Mouse (Mus musculus) midbrain, embryonic 12.5 days (tissue): ENCODE measurements at regions not wholly inside any gene's neighbourhood (a gene's known extent, or its start where the extent isn't known, plus 50 kb on each side); places are given as distances from the start of the nearest gene placed in this dataset.
"Not testable (repeated sequence)": the region's sequence is repeated elsewhere in the genome, so short reads cannot be mapped to it uniquely, and the experiment has no call there.

Experiments
- ATAC-seq: fragments of 200-750 bp; cut with Nextera tagmentation; 2 replicates; pipeline ENCODE4 v1.8.0; 2017; ENCODE audit warnings: low read depth, moderate TSS enrichment, moderate library complexity; ENCODE audit not compliant: low FRiP score
- H3K27ac ChIP-seq: fragments of 300-500 bp; sonication (generic); replicated peaks from 2 replicates; pipeline ENCODE4 v1.5.1; 2016; ENCODE audit warnings: mild to moderate bottlenecking
- H3K27me3 ChIP-seq: fragments of 300-500 bp; sonication (generic); 2 replicates; pipeline ENCODE4 v1.6.1; 2016; ENCODE audit warnings: mild to moderate bottlenecking
- H3K36me3 ChIP-seq: fragments of 300-500 bp; sonication (generic); 2 replicates; pipeline ENCODE4 v1.6.1; 2016
- H3K4me1 ChIP-seq: fragments of 300-500 bp; sonication (generic); 2 replicates; pipeline ENCODE4 v1.6.1; 2016
- H3K4me2 ChIP-seq: fragments of 300-500 bp; sonication (generic); replicated peaks from 2 replicates; pipeline ENCODE4 v1.6.1; 2016; ENCODE audit warnings: mild to moderate bottlenecking, moderate library complexity
- H3K4me3 ChIP-seq: fragments of 300-500 bp; sonication (generic); 2 replicates; pipeline ENCODE4 v1.5.1; 2016; ENCODE audit warnings: mild to moderate bottlenecking
- H3K9ac ChIP-seq: fragments of 300-500 bp; sonication (generic); replicated peaks from 2 replicates; pipeline ENCODE4 v1.6.1; 2016; ENCODE audit warnings: mild to moderate bottlenecking, moderate library complexity
- H3K9me3 ChIP-seq: fragments of 300-500 bp; sonication (generic); 2 replicates; pipeline ENCODE4 v1.6.1; 2016; ENCODE audit warnings: mild to moderate bottlenecking
- whole genome bisulfite sequencing: fragments of 180-500 bp; shearing (Covaris S2); methylation state at CpG from one replicate; pipeline ENCODE4 v1.1.7; 2016; 5-methylcytosine and 5-hydroxymethylcytosine counted together

GRCm38 (mm10) chrX:94865531-94866502 lies 141.4 kb downstream of the Zxdb start:
- ATAC-seq, result peak; percentile 99
- Histone ChIP-seq H3K4me1 (no peaks in the 10 kb centered on the region), H3K4me3 (peak overlapping the region; percentile 43), H3K9ac (peak overlapping the region; percentile 49; the same call in 1 of the 2 replicates), H3K36me3 (no peaks in the 10 kb centered on the region), H3K9me3 (no peaks in the 10 kb centered on the region), H3K27me3 (no peaks in the 10 kb centered on the region), H3K4me2 (peak overlapping the region; percentile 59), H3K27ac (no peak overlapping the region)
- 23% methylated on average over 15 of the region's 18 CpGs for WGBS

GRCm38 (mm10) chrX:94883547-94883946 lies 142.9 kb downstream of the Spin4 start:
- H3K27me3 ChIP-seq, H3K4me1 ChIP-seq, H3K4me3 ChIP-seq, H3K27ac ChIP-seq, H3K36me3 ChIP-seq, H3K4me2 ChIP-seq, H3K9ac ChIP-seq, H3K9me3 ChIP-seq, ATAC-seq: not testable (repeated sequence)
- WGBS, result 93% methylated on average over 2 of the region's 2 CpGs
